Mouse (Mus musculus) embryonic fibroblast, embryonic 13.5 days (primary cell): ENCODE data around the gene Il12b.

Experiments
- CTCF ChIP-seq: IDR thresholded peaks from 2 replicates; pipeline ENCODE4 v1.5.1; 2011; ENCODE audit warnings: mild to moderate bottlenecking, control low read depth, low read length, moderate library complexity, borderline replicate concordance; ENCODE audit not compliant: insufficient read depth
- POLR2A ChIP-seq: IDR thresholded peaks from 2 replicates; pipeline ENCODE4 v1.6.1; 2011; ENCODE audit warnings: low read depth, mild to moderate bottlenecking, control low read depth, low read length, moderate library complexity

GRCm38 (mm10) chr11:44395401-44395800 is 4.5 kb upstream of the Il12b start:
- TF ChIP-seq CTCF (no peak), POLR2A (no peak)
